Mouse (Mus musculus) megakaryocyte-erythroid progenitor cell, adult 5 weeks (primary cell): ENCODE results near the gene Topbp1. TPM values are rescaled to one million over a fixed set of nuclear protein-coding genes. Genes with fewer than 3 reads are reported as not detected.

Experiments
- polyA plus RNA-seq: library from polyadenylated mRNA; stranded (reverse); fragments of >175 nt; gene quantifications from 2 replicates; pipeline ENCODE4 v1.2.3, GENCODE M21; 2012

Topbp1 gene
- polyA plus RNA-seq: 38.4 and 45.0 TPM in 2 replicates

GRCm38 (mm10) chr9:103304927-103305326 is at the start of gene Topbp1, which contains the start of gene 1300017J02Rik:
TSS of gene Topbp1 (plus strand) at chr9:103305215.
TSS of gene 1300017J02Rik (minus strand) at chr9:103305082.

GRCm38 (mm10) chr9:103365290-103366247 is 60.6 kb downstream of the Topbp1 start, which contains the start of gene Cdv3:
TSS of gene Cdv3 (minus strand) at chr9:103365840.

Other genes starting within 250 kb of the Topbp1 start
- 4.4 and 4.6 TPM in 2 replicates for gene Rab6b, start 193.4 kb upstream of the Topbp1 start, polyA plus RNA-seq
- 31.3 and 33.7 TPM in 2 replicates for gene Srprb, start 103.1 kb upstream of the Topbp1 start, polyA plus RNA-seq
- 1.8 TPM in 1 of 2 replicates, not detected in the other for gene Gm20425, start 74.9 kb upstream of the Topbp1 start, polyA plus RNA-seq
- gene Trf, start 74.8 kb upstream of the Topbp1 start, polyA plus RNA-seq: 32.9 and 39.2 TPM in 2 replicates
- 1.1 and 1.5 TPM in 2 replicates for gene 1300017J02Rik, start 133 bp upstream of the Topbp1 start, polyA plus RNA-seq
- 223 and 327 TPM in 2 replicates for gene Cdv3, start 60.6 kb downstream of the Topbp1 start, polyA plus RNA-seq
- 3.1 and 4.7 TPM in 2 replicates for gene Bfsp2, start 175.2 kb downstream of the Topbp1 start, polyA plus RNA-seq